Mouse (Mus musculus): ENCODE measurements at regions not wholly inside any gene's neighbourhood (a gene's known extent, or its start where the extent isn't known, plus 50 kb on each side); places are given as distances from the start of the nearest gene placed in this dataset.

- TF ChIP-seq CHD2 (IDR thresholded peaks at IDR 0.05; ENCODE audit: low read depth, low read length) (no peak), ZC3H11A (IDR thresholded peaks at IDR 0.05; ENCODE audit: borderline replicate concordance, low read depth, low read length) (no peak), HCFC1 (IDR thresholded peaks at IDR 0.05; ENCODE audit: borderline replicate concordance, insufficient read depth, low read length) (no peak), ZNF384 (IDR thresholded peaks at IDR 0.05; ENCODE audit: low read depth, low read length) (no peak), MAFK (IDR thresholded peaks at IDR 0.05; ENCODE audit: insufficient read depth, low read depth, low read length) (no peak)
Observed at GRCm38 (mm10) chrX:12366801-12367200, 206.6 kb upstream of the Bcor start.

Measured in ES-E14 (cell line).